Mouse (Mus musculus): Measurements from ENCODE around the gene Gm17606.
A peak's percentile ranks its signal among the peaks of the same experiment; 100 is the strongest.

Gene Gm17606

DNA sequence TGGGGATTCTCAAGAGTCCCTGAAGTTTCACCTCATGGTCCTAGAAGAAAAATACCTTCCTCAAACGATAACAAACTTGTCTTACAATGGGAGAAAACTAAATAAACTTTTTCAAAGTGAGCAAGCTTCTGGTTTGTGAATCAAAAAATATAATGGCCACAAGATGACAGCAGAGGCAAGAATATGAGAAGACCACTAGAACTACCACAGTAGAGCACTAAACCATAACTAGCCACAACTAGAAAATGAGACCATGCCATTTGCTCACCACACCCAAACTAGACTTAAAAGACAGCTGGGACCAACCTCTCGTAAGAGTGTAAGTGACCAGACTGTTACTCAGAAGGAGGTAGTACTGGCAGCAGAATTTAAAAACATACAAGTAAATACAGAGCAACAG is 19.3 kb downstream of the Gm17606 start:
- DNase-seq (ENCODE audit: low read depth, low spot score) = peak; percentile 60

- DNase-seq (ENCODE audit: low read depth, low spot score) = no peak
Observed at GRCm38 (mm10) chr14:54664477-54665222, 23.9 kb downstream of the Gm17606 start.

DNA sequence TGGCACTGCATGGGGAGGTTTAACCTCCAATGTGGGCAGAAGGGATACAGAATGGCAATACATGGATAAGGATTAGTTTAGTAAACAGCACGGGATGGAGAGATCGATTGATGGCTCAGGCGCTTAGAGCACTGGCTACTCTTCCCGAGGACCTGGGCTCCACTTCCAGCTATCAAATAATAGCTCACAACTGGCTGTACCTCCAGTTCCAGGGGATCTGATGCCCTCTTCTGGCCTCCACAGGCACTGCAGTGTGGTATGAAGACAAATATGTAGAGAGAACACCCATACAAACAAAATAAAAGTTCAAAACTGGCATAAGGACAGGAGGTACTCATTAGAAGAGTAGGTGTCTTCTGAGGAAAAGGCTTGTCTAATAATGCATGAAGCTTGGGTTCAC is 28.6 kb downstream of the Gm17606 start:
- no peak for DNase-seq (ENCODE audit: low read depth, low spot score)

DNA sequence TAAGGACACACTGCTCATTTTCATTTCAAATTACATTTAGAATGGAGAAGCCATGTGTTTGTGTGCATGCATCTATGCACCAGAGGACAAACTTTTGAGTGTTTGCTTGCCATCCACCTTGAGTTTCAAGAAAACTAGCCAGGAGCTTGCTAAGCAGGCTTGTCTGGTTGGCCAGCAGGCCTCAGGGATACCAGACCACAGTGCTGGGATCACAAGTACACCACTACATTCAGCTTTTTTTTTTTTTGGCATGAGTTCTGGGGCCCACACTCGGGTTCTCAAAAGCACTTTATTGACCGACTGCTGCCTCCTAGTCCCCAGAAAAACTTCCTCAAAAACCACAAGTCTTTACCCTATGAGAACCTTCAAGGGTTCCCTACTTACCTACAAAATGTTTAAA is 33.6 kb downstream of the Gm17606 start:
- no peak for DNase-seq (ENCODE audit: low read depth, low spot score)

DNA sequence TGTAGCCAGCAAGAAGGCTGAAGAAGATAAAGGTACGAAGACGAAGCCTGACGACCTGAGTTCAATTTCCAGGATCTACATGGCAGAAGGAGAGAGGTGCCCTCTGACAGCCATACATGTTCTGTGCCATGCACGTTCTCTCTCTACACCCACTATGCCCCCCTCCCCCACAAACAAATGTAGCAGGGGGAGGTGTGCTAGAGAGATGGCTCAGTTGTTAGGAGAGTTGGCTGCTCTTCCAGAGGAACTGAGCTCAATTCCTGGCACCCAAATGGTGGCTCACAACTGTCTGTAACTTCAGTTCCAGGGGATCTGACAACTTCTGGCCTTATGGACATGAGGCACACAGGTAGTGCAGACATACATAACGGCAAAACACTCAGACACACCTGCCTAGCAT is 35.5 kb downstream of the Gm17606 start:
- DNase-seq (ENCODE audit: low read depth, low spot score) = no peak

GRCm38 (mm10) chr14:54678657-54679304 is 38.0 kb downstream of the Gm17606 start:
- DNase-seq (ENCODE audit: low read depth, low spot score) = no peak

DNA sequence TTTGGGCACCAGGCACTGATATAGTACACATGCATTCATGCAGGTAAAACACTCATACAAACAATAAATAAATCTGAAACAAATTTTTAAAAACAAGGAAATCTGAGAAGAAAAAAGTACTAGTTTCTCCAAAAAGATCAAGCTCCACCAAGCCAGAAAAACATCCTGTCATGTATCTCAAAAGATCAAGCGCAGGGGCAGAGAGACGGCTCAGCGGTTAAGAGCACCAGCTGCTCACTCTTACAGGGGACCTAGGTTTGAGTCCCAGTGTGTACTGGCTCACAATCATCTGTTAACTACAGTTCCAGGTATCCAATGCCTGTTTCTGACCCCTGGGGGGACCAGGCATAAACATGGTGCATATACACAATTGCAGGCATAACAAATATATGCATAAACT is 41.6 kb downstream of the Gm17606 start:
- no peak for DNase-seq (ENCODE audit: low read depth, low spot score)

- no peak for DNase-seq (ENCODE audit: low read depth, low spot score)
Observed at GRCm38 (mm10) chr14:54685471-54685870, 44.7 kb downstream of the Gm17606 start.

- DNase-seq (ENCODE audit: low read depth, low spot score) = peak; percentile 84
Observed at GRCm38 (mm10) chr14:54686063-54686521, 45.3 kb downstream of the Gm17606 start, which contains the start of gene 1700123O20Rik. Gene 1700123O20Rik, plus strand, starts transcription at chr14:54686216.

DNA sequence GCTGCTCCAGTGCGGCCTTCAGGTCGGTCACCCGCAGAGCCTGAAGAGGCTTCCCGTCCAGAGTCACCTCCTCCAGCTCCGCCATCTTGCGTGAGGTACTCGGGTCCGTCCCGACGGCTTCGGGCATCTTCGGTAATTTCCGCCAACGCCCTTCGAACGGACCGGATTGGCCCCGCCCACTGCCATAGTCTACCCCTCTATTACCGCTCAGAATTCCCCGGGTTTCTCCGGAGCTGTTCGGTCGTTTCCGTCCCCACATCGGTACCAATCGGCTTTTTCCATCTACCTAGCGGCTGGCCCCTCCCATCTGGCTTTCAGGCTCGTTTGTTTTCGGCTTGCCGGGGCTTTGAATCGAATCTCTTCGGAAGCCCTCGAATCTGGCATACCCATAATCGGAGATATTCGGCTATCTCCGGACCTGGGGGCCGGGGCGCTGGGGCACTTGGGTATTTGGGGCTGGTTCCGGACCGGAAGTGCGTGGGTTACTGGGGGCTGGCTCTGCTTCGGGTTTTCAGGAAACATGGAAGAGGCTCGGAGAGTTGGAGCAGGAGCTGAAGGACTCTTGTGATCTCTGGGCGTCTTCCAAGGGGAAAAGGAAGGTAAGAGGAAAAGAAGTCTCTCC is 45.9 kb downstream of the Gm17606 start, which contains the start of gene Acin1:
Gene Acin1 (minus strand): TSS at position 410 of the 622 bp plus-strand sequence.
- peak; percentile 98 for DNase-seq (ENCODE audit: low read depth, low spot score)

DNA sequence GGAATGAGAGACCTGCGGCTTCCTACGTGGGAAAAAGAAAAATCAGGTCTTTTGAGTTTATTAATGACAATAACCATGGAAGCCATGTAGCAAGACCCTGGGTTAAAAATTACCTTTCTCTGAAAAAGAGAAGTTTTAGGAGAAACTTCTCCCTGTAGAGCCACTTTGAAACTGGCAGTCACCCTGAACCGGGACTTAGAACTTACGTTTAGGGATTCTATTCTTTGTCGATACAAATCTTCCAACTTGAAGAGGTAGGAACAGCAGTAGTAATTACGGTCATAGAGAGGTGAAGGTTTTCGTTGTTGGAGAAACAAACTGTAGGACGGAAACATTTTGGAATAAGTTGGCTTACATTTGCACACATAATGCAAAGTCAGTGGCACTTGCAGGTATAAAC is 46.5 kb downstream of the Gm17606 start:
- DNase-seq (ENCODE audit: low read depth, low spot score) = no peak

DNA sequence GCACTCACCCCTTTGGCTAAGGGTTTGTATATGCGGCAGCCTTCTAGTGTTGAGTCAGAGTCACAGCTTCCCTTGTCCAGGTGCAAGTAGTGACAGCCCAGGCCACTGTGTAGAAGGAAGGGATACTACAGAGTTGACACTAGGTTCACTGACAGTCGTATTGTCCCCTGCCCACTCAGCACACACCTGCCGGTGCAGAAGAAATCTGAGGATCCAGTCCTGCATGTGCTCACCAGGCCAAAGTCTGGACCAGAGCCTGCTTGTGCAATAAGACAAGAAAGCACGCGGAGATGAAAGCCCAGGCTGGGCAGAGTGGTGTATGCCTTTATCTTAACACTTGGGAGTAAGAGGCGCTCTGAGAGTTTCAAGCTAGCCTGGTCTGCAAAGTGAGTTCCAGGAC is 54.3 kb downstream of the Gm17606 start:
- no peak for DNase-seq (ENCODE audit: low read depth, low spot score)

GRCm38 (mm10) chr14:54696752-54697151 is 56.0 kb downstream of the Gm17606 start:
- no peak for DNase-seq (ENCODE audit: low read depth, low spot score)
